Mouse (Mus musculus): ENCODE data around the gene Bcl2l1.

DNA sequence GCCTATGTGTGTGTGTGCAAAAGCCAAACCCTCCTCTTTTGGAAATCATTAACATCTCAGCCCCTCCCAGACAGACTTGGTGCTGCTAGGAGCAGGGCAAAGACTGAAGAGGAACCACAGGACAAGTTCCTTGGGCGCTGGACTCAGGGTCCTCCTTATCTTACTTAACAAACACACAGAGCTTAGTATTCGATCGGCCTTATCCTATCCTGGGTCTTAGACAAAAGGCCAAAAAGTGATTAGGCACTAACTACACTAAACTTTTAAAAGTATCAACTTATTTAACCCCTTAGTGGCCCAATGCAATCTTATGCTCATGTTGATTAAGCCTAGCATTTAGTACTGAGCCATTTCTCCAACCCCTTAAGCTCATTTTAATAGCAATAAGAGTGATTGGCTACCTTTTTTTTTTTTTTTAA is 91.7 kb downstream of the Bcl2l1 start:
- TF ChIP-seq CTCF (IDR thresholded peaks at IDR 0.05; ENCODE audit: insufficient read depth, low read length) (no peak), POLR2A (IDR thresholded peaks at IDR 0.05; ENCODE audit: borderline replicate concordance, extremely low read depth, low read depth, low read length) (no peak)

Measured in lung, adult 2 months (tissue).